Mouse (Mus musculus) T-helper 2 cell (primary cell): Measurements from ENCODE around the gene Mical2.

Experiments
- in situ Hi-C: fragments of 300-600 bp; cut with MboI, MseI; formaldehyde crosslinking; loops from one replicate; pipeline ENCODE4 v1.15.1; 2025; ENCODE audit warnings: high pct_unique_total_duplicates

Mical2 gene

GRCm38 (mm10) chr7:112397786-112398185 lies 172.1 kb downstream of the Mical2 start:
- in situ Hi-C loops: no loop called here

DNA sequence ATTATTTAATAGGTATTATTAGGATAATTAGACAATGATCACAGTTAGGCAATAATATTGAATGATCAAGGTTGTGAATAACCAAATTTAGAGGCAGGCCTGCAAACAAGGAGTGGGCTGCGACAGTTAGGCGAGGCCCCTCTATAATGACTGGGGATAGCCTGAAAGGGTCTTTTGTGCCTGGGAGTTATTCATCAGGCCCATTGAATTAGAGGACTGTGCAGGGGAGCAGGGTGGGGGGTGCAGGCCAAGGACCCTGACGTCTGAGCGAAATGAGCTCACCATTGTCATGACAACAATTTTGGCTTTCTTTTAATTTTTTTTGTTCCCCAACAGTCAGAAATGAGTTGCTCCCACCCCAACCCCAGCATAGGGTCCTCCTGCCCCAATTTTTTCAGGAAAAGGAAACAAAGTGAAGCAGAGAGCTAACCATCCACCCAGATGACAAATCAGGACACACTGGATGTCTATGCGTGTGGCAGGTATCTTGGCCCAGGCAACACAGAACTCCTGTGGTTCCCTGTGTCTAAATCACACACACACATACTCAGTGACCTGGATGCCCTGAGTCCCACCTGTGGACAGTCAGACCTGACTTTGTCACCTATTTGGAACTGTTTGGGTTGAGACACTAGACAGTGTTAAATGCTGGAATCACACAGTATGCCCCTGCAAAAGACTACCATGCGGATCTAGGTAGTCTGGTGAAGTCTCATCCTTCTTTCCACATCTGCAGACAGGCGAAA lies 173.9 kb downstream of the Mical2 start:
- in situ Hi-C loops: loop anchor here (5.0 kb wide), 1 partner anchor 68 kb away; no protein-coding TSS in a partner anchor

- in situ Hi-C loops: loop anchor here (5.0 kb wide), 1 partner anchor 67 kb away; no protein-coding TSS in a partner anchor
Observed at GRCm38 (mm10) chr7:112400175-112400574, 174.5 kb downstream of the Mical2 start.

DNA sequence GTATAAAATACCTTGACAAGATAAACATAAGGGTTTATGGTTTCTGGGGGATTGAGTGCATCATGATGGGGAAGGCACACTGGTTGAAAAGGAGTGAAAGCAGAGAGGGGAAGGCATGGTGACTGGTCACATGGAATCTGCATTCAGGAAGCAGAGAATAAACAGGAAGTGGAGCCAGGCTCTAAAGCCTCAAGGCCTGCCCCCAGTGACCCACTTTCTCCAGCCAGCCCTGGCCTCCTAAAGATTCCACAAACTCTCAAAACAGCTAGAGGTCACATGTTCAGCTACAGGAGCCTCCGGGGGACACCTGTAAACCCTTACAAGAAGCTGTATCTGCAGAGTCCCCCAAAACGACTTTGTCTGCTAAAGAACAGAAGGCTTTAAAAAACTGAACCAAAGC lies 179.4 kb downstream of the Mical2 start:
- in situ Hi-C loops: loop anchor here (5.0 kb wide), 1 partner anchor 462 kb away; no protein-coding TSS in a partner anchor

GRCm38 (mm10) chr7:112405578-112405977 lies 179.9 kb downstream of the Mical2 start:
- in situ Hi-C loops: loop anchor here (5.0 kb wide), 1 partner anchor 462 kb away; no protein-coding TSS in a partner anchor

GRCm38 (mm10) chr7:112407597-112407996 lies 181.9 kb downstream of the Mical2 start:
- in situ Hi-C loops: loop anchor here (5.0 kb wide), 1 partner anchor 460 kb away; no protein-coding TSS in a partner anchor

- in situ Hi-C loops: loop anchor here (5.0 kb wide), 1 partner anchor 457 kb away; no protein-coding TSS in a partner anchor
Observed at GRCm38 (mm10) chr7:112409991-112410390, 184.3 kb downstream of the Mical2 start.

GRCm38 (mm10) chr7:112413286-112413685 lies 187.6 kb downstream of the Mical2 start:
- in situ Hi-C loops: no loop called here

GRCm38 (mm10) chr7:112416058-112416526 lies 190.4 kb downstream of the Mical2 start:
- in situ Hi-C loops: no loop called here

GRCm38 (mm10) chr7:112416730-112417513 lies 191.3 kb downstream of the Mical2 start:
- in situ Hi-C loops: no loop called here

GRCm38 (mm10) chr7:112417598-112417997 lies 191.9 kb downstream of the Mical2 start:
- in situ Hi-C loops: no loop called here

DNA sequence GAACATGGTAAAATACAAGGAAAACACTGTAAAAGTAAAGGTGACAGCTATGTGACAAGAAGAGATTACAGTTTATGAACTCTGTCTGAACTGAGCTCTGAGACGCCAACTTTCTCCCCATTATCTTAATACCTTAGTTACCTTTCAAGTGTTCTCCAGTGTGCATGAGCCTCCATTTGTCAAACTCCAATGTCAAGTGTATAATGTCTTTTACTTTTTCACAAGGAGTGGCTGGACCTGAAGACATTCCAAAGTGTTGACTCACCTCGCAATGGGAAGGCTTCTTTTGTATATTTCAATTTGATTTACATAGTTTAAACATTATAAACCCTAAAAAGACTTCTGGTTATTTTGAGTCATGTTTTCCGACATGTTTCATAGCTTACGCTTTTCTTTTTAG lies 197.8 kb downstream of the Mical2 start:
- in situ Hi-C loops: no loop called here

DNA sequence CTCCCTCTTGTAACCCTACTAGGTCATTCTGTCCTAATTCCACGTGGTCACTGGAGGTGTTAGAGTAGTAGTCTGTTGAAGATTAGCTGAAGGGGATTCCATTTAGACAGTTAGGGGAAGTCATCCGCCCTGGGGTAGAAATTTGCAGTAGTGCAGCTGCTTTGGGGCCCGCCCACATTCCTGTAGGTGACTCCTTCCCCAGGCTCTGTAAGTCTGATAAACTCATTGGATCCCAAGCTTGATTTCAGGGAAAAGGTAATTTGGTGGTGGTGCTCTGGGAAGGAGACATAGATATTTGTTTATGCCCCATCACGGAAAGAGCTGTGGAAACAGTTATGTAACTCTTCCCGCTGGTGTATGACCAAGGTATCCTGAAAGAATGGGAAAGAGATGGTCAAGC lies 201.2 kb downstream of the Mical2 start:
- in situ Hi-C loops: no loop called here

DNA sequence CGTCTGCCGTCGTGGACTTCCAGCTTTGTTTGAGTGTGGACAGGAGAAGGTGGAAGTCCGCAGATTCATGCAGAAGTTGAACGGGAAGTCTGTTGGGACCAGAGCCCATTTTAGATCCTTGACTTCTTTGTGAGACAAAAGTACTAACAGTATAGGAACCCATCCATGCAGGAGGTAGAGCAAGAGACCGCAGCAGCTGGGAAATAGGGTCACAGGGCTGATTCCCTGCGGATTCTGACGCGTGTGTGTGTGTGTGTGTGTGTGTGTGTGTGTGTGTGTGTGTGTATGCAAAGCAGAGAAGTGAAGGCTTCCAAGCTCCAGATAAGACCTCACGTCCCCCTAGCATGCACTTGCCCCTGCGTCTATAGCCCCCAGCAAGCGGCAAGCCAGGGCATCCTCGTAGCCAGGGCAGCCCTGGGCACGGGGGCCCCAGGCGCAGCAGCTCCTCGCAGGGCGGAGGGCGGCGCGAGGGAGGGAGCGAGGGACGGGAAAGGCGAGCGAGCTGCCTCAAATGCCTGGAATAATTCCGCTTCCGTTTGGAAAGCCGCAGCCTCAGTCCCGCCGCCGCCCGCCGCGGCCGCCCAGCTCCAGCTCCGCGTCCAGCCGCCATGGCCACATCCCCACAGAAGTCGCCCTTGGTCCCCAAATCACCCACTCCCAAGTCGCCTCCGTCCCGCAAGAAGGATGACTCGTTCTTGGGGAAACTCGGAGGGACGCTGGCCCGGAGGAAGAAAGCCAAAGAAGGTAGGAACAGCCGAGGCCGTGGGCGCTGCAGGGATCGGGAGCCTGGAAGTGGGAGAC lies 201.9 kb downstream of the Mical2 start, which contains the start of gene Parva:
Gene Parva (plus strand): TSS at position 149 of the 801 bp plus-strand sequence.
- in situ Hi-C loops: no loop called here

DNA sequence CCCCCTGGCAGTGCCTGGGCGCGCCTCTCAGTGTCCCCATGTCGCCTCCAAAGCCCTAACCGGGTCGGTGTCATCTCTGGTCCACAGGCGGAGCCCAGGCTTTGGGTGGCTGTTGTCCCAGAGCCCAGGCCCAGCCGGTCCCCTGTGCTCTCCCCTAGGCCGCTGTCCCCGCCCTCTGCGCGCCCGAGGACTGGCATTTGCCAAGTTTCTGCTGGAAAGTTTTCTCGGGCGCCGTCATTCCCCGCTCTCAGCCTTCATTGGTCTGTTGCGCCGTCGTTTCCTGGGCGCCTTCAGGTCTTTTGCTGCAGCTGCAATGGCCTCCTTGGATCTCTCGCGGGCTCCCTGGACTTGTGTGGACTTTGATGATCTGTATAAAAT lies 202.5 kb downstream of the Mical2 start:
- in situ Hi-C loops: no loop called here

DNA sequence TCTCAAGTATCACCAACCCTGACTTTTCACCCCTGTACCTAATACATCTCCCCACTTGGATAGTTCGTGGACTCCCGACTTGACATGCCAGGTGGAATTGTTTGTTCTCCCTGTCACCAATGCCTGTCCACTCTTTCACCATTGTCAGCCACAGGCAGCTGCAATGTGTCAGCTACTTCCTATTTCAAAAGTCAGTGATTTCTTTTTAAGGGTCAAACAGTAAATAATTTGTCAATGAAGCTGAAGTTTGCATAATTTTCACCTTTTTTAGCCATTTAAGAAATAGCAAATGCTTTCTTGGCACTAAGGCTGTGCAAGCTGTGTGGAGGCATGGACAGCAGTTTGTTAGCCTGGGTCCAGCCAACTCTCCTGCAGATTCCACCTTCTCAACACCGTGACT lies 214.2 kb downstream of the Mical2 start:
- in situ Hi-C loops: no loop called here

DNA sequence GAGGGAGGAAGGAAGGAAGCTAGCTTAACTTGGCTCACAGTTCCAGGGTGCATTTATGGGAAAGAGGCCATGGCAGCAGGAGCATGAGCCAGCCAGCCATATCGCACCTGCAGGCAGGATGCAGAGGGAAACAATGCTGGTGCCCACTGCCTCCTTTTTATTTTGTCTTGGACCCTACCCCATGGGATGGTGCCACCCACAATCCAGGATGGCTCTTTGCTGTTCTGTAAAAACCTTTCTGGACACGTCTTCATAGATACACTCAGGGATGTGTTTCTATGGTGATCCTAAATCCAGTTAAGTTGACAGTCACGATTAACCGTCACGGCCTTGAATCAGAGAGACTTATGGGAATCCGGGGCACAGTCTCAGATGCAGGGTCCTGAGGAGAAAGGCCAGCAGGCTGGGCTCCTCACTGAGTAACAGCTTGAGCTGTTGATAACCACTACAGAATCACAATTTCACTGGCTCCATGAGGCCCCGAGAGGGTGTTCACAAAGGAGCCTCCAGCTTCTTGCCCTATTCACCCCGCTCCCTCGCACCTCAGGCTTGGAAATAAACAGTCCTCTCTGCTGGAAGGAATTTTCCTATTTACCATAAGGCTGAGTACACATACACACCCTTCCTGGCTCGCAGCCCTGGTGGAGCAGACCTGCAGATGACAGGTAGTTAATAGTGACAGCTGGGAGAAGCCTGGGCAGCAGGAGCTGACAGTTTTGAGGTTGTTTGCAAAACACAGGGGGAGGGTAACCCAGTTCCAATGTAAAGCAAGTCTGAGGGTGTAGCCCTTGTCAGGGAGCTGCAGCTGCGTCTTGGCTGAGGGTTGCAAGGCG lies 218.7 kb downstream of the Mical2 start:
- in situ Hi-C loops: no loop called here

DNA sequence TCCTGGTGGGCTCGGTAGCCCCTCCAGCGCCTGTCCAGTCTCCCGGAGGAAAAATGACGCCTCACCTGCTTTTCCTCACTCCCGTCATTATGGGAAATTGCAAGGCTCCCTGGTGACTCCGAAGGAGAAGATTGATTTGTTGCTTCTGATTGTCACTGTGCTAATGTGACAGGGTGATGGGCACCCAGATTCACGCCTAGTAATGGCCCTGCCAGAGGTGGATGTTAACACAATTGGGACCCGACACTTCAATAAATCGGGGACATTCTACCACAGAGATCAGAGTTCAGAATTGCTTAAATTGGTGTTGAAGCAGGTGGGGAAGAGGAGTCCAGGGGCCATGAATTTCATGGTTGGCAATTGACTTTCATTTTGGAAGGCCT lies 219.3 kb downstream of the Mical2 start:
- in situ Hi-C loops: no loop called here

DNA sequence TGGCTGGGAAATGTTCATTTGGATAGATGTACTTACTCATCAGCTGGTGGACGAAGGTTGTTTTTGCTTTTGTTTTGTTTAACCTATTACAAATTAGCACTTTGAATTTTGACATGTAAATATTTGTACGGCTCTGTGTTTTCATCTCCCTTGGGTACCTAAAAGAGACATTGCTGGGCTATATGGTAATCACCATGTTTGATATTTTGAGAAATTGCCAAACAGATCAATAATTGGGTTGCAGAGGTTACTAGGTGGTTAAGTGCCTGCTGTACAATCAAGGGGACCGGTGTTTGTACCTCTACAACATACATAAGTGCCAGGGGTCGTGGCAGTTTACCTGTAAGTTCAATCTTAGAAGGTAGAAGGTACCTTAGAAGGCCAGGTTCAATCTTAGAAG lies 220.8 kb downstream of the Mical2 start:
- in situ Hi-C loops: no loop called here

GRCm38 (mm10) chr7:112449954-112450700 lies 224.5 kb downstream of the Mical2 start:
- in situ Hi-C loops: no loop called here
